Mouse (Mus musculus) midbrain, embryonic 15.5 days (tissue): ENCODE data around the gene H2afy. TPM values are rescaled to one million over a fixed set of nuclear protein-coding genes. Genes with fewer than 3 reads are reported as not detected.

Experiments used
- ATAC-seq: fragments of 200-750 bp; cut with Nextera tagmentation; replicated peaks from 2 replicates; pipeline ENCODE4 v1.8.0; 2017; ENCODE audit warnings: moderate TSS enrichment
- H3K27ac ChIP-seq: fragments of 300-500 bp; sonication (generic); 2 replicates; pipeline ENCODE4 v1.5.1; 2015; ENCODE audit warnings: mild to moderate bottlenecking, inconsistent platforms
- H3K27me3 ChIP-seq: fragments of 300-500 bp; sonication (generic); replicated peaks from 2 replicates; pipeline ENCODE4 v1.6.1; 2015; ENCODE audit warnings: inconsistent platforms
- H3K36me3 ChIP-seq: fragments of 300-500 bp; sonication (generic); replicated peaks from 2 replicates; pipeline ENCODE4 v1.6.1; 2015; ENCODE audit warnings: inconsistent platforms
- H3K4me1 ChIP-seq: fragments of 300-500 bp; sonication (generic); 2 replicates; pipeline ENCODE4 v1.6.1; 2015; ENCODE audit warnings: inconsistent platforms
- H3K4me2 ChIP-seq: fragments of 300-500 bp; sonication (generic); 2 replicates; pipeline ENCODE4 v1.6.1; 2015; ENCODE audit warnings: inconsistent platforms, mild to moderate bottlenecking, moderate library complexity
- H3K4me3 ChIP-seq: fragments of 300-500 bp; sonication (generic); 2 replicates; pipeline ENCODE4 v1.5.1; 2015; ENCODE audit warnings: mild to moderate bottlenecking, inconsistent platforms
- H3K9ac ChIP-seq: fragments of 300-500 bp; sonication (generic); 2 replicates; pipeline ENCODE4 v1.6.1; 2015; ENCODE audit warnings: mild to moderate bottlenecking, inconsistent platforms
- H3K9me3 ChIP-seq: fragments of 300-500 bp; sonication (generic); 2 replicates; pipeline ENCODE4 v1.6.1; 2016; ENCODE audit warnings: inconsistent platforms
- WGBS: fragments of 180-500 bp; shearing (Covaris S2); methylation state at CpG from one replicate; pipeline ENCODE4 v1.1.7; 2015; ENCODE audit warnings: mixed read lengths; 5-methylcytosine and 5-hydroxymethylcytosine counted together
- polyA plus RNA-seq: library from polyadenylated mRNA; unstranded; fragments of >200 nt; fragmentation: Nextera tagmentation; extraction: Ambion mirVana; gene quantifications from 2 replicates; pipeline ENCODE4 v1.2.1, GENCODE M21; 2015

The H2afy gene
- polyA plus RNA-seq, 1 experiment from 2014 or later, result 291 TPM

- Histone ChIP-seq H3K4me2 (no peak overlapping the region), H3K36me3 (no peaks in the 10 kb centered on the region), H3K4me3 (no peak overlapping the region), H3K4me1 (peaks cover 23% of the 10 kb centered on the region), H3K27me3 (no peaks in the 10 kb centered on the region), H3K9me3 (no peaks in the 10 kb centered on the region), H3K27ac (no peak overlapping the region), H3K9ac (no peak overlapping the region)
- ATAC-seq, result no peak
- 86% methylated on average over 6 of the region's 6 CpGs for WGBS
Observed at GRCm38 (mm10) chr13:56104971-56105391, 31.2 kb downstream of the H2afy start.

- Histone ChIP-seq H3K36me3 (no peaks in the 10 kb centered on the region), H3K9ac (no peak overlapping the region), H3K9me3 (no peaks in the 10 kb centered on the region), H3K27ac (peak overlapping the region; percentile 50), H3K4me1 (peaks cover 15% of the 10 kb centered on the region), H3K4me2 (no peak overlapping the region), H3K27me3 (no peaks in the 10 kb centered on the region), H3K4me3 (no peak overlapping the region)
- 88% methylated on average over 26 of the region's 26 CpGs for WGBS
- ATAC-seq, result peak; percentile 60; the same call in 1 of the 2 replicates
Observed at GRCm38 (mm10) chr13:56103796-56104746, 32.1 kb downstream of the H2afy start.

- H3K4me2 ChIP-seq, result no peak overlapping the region
- H3K9me3 ChIP-seq, result no peaks in the 10 kb centered on the region
- no peak overlapping the region for H3K27ac ChIP-seq
- WGBS, result 79% methylated on average over 9 of the region's 9 CpGs
- peaks cover 10% of the 10 kb centered on the region for H3K4me1 ChIP-seq
- H3K4me3 ChIP-seq, result no peak overlapping the region
- ATAC-seq, result no peak
- H3K36me3 ChIP-seq, result no peaks in the 10 kb centered on the region
- H3K27me3 ChIP-seq, result no peaks in the 10 kb centered on the region
- H3K9ac ChIP-seq, result no peak overlapping the region
Observed at GRCm38 (mm10) chr13:56102160-56102559, 34.0 kb downstream of the H2afy start.

GRCm38 (mm10) chr13:56095601-56096195 lies 40.5 kb downstream of the H2afy start:
- Histone ChIP-seq H3K36me3 (no peaks in the 10 kb centered on the region; the same call in 1 of the 2 replicates), H3K4me3 (no peak overlapping the region), H3K4me1 (peaks cover 18% of the 10 kb centered on the region; the same call in 1 of the 2 replicates), H3K4me2 (no peak overlapping the region), H3K9me3 (no peaks in the 10 kb centered on the region), H3K27ac (no peak overlapping the region), H3K9ac (no peak overlapping the region), H3K27me3 (no peaks in the 10 kb centered on the region)
- ATAC-seq, result 0 out of 2 replicates have a peak, but pooled peaks have one; percentile 24
- 87% methylated on average over 18 of the region's 18 CpGs for WGBS

- Histone ChIP-seq H3K9ac (no peak overlapping the region), H3K36me3 (no peaks in the 10 kb centered on the region; the same call in 1 of the 2 replicates), H3K4me3 (no peak overlapping the region), H3K9me3 (no peaks in the 10 kb centered on the region), H3K27me3 (no peaks in the 10 kb centered on the region), H3K4me2 (no peak overlapping the region), H3K4me1 (peaks cover 18% of the 10 kb centered on the region; the same call in 1 of the 2 replicates), H3K27ac (0 out of 2 replicates have a peak overlapping the region, but pooled peaks have one; percentile 27)
- WGBS, result 84% methylated on average over 8 of the region's 8 CpGs
- ATAC-seq, result no peak
Observed at GRCm38 (mm10) chr13:56094544-56094943, 41.6 kb downstream of the H2afy start.

- H3K4me1 ChIP-seq, result peaks cover 18% of the 10 kb centered on the region; the same call in 1 of the 2 replicates
Observed at GRCm38 (mm10) chr13:56093680-56094079, 42.5 kb downstream of the H2afy start.

GRCm38 (mm10) chr13:56092606-56093005 lies 43.6 kb downstream of the H2afy start:
- Histone ChIP-seq H3K9ac (no peak overlapping the region), H3K27me3 (no peaks in the 10 kb centered on the region), H3K36me3 (no peaks in the 10 kb centered on the region; the same call in 1 of the 2 replicates), H3K27ac (no peak overlapping the region), H3K4me3 (no peak overlapping the region), H3K4me1 (peaks cover 18% of the 10 kb centered on the region; the same call in 1 of the 2 replicates), H3K4me2 (no peak overlapping the region), H3K9me3 (no peaks in the 10 kb centered on the region)
- 85% methylated on average over 5 of the region's 5 CpGs for WGBS
- ATAC-seq, result no peak

More at GRCm38 (mm10) chr13:56093680-56094079, 42.5 kb downstream of the H2afy start:
- Histone ChIP-seq H3K4me2 (no peak overlapping the region), H3K27ac (peak overlapping the region; percentile 52; the same call in 1 of the 2 replicates), H3K9me3 (no peaks in the 10 kb centered on the region), H3K4me3 (no peak overlapping the region), H3K27me3 (no peaks in the 10 kb centered on the region), H3K36me3 (no peaks in the 10 kb centered on the region; the same call in 1 of the 2 replicates), H3K9ac (no peak overlapping the region)
- 0 out of 2 replicates have a peak, but pooled peaks have one; percentile 33 for ATAC-seq
- WGBS, result 76% methylated on average over 3 of the region's 3 CpGs

- H3K27ac ChIP-seq, result no peak overlapping the region
- H3K9ac ChIP-seq, result no peak overlapping the region
- H3K4me2 ChIP-seq, result no peak overlapping the region
- no peak overlapping the region for H3K4me3 ChIP-seq
- WGBS, result 81% methylated on average over 2 of the region's 2 CpGs
- no peaks in the 10 kb centered on the region for H3K9me3 ChIP-seq
- H3K36me3 ChIP-seq, result no peaks in the 10 kb centered on the region; the same call in 1 of the 2 replicates
- H3K4me1 ChIP-seq, result peaks cover 18% of the 10 kb centered on the region; the same call in 1 of the 2 replicates
- no peak for ATAC-seq
- H3K27me3 ChIP-seq, result no peaks in the 10 kb centered on the region
Observed at GRCm38 (mm10) chr13:56090597-56090996, 45.6 kb downstream of the H2afy start.

- Histone ChIP-seq H3K36me3 (no peaks in the 10 kb centered on the region; the same call in 1 of the 2 replicates), H3K27ac (0 out of 2 replicates have a peak overlapping the region, but pooled peaks have one; percentile 11), H3K9ac (no peak overlapping the region), H3K9me3 (no peaks in the 10 kb centered on the region), H3K27me3 (no peaks in the 10 kb centered on the region), H3K4me2 (no peak overlapping the region), H3K4me1 (peaks cover 5% of the 10 kb centered on the region; the same call in 1 of the 2 replicates), H3K4me3 (no peak overlapping the region)
- WGBS, result 81% methylated on average over 13 of the region's 13 CpGs
- no peak for ATAC-seq
Observed at GRCm38 (mm10) chr13:56088602-56089001, 47.6 kb downstream of the H2afy start.

GRCm38 (mm10) chr13:56087936-56088335 lies 48.2 kb downstream of the H2afy start:
- WGBS, result 85% methylated on average over 19 of the region's 19 CpGs
- Histone ChIP-seq H3K27ac (no peak overlapping the region), H3K36me3 (peaks cover 1% of the 10 kb centered on the region; the same call in 1 of the 2 replicates), H3K27me3 (no peaks in the 10 kb centered on the region), H3K9me3 (no peaks in the 10 kb centered on the region), H3K4me2 (no peak overlapping the region), H3K4me3 (no peak overlapping the region), H3K4me1 (no peaks in the 10 kb centered on the region), H3K9ac (no peak overlapping the region)
- ATAC-seq, result no peak

GRCm38 (mm10) chr13:56084146-56084905 lies 51.8 kb downstream of the H2afy start:
- H3K9me3 ChIP-seq, result no peaks in the 10 kb centered on the region
- WGBS, result 90% methylated on average over 20 of the region's 20 CpGs
- H3K27ac ChIP-seq, result no peak overlapping the region
- no peak overlapping the region for H3K4me2 ChIP-seq
- H3K9ac ChIP-seq, result no peak overlapping the region
- no peaks in the 10 kb centered on the region for H3K27me3 ChIP-seq
- ATAC-seq, result no peak
- H3K4me1 ChIP-seq, result no peaks in the 10 kb centered on the region
- H3K36me3 ChIP-seq, result peaks cover 25% of the 10 kb centered on the region; the same call in 1 of the 2 replicates
- H3K4me3 ChIP-seq, result no peak overlapping the region
